Mouse (Mus musculus): ENCODE results near the gene Tmprss15. TPM values are rescaled to one million over a fixed set of nuclear protein-coding genes. Genes with fewer than 3 reads are reported as not detected.

The Tmprss15 gene
- not detected for total RNA-seq (2021)

GRCm38 (mm10) chr16:79090997-79091396, at the start of gene Tmprss15:
TSS of gene Tmprss15 (minus strand) at chr16:79091097.
- intact Hi-C loops (cut with DNase I), result no loop called here
- DNase-seq, result no peak

GRCm38 (mm10) chr16:79114879-79115278, 24.0 kb upstream of the Tmprss15 start:
- intact Hi-C loops (cut with DNase I), result no loop called here
- no peak for DNase-seq

GRCm38 (mm10) chr16:79109516-79109915, 18.6 kb upstream of the Tmprss15 start:
- intact Hi-C loops (cut with DNase I), result no loop called here
- no peak for DNase-seq

- intact Hi-C loops (cut with DNase I), result no loop called here
- no peak for DNase-seq
These were observed 18.1 kb upstream of the Tmprss15 start for GRCm38 (mm10) chr16:79108969-79109368.

GRCm38 (mm10) chr16:79100325-79100724, 9.4 kb upstream of the Tmprss15 start:
- intact Hi-C loops (cut with DNase I), result no loop called here
- DNase-seq, result no peak

GRCm38 (mm10) chr16:79098321-79098720, 7.4 kb upstream of the Tmprss15 start:
- intact Hi-C loops (cut with DNase I), result no loop called here

GRCm38 (mm10) chr16:79086550-79086949, 4.3 kb downstream of the Tmprss15 start:
- DNase-seq, result no peak
- intact Hi-C loops (cut with DNase I), result no loop called here

More at GRCm38 (mm10) chr16:79098321-79098720, 7.4 kb upstream of the Tmprss15 start:
- DNase-seq, result no peak

- intact Hi-C loops (cut with DNase I), result no loop called here
- DNase-seq, result no peak
These were observed 27.0 kb downstream of the Tmprss15 start for GRCm38 (mm10) chr16:79063848-79064247.

GRCm38 (mm10) chr16:79058775-79059558, 31.9 kb downstream of the Tmprss15 start:
- intact Hi-C loops (cut with DNase I), result loop anchor here (2.0 kb wide), 1 partner anchor 90 kb away; no protein-coding TSS in a partner anchor

GRCm38 (mm10) chr16:79032593-79032992, 58.3 kb downstream of the Tmprss15 start:
- no peak for DNase-seq
- intact Hi-C loops (cut with DNase I), result no loop called here

More at GRCm38 (mm10) chr16:79058775-79059558, 31.9 kb downstream of the Tmprss15 start:
- peak; percentile 11 to 25 for DNase-seq

- intact Hi-C loops (cut with DNase I), result no loop called here
- DNase-seq, result no peak
These were observed 88.1 kb downstream of the Tmprss15 start for GRCm38 (mm10) chr16:79002812-79003211.

- intact Hi-C loops (cut with DNase I), result no loop called here
- DNase-seq, result no peak
These were observed 89.2 kb downstream of the Tmprss15 start for GRCm38 (mm10) chr16:79001679-79002078.

GRCm38 (mm10) chr16:78976384-78976783, 114.5 kb downstream of the Tmprss15 start:
- no peak for DNase-seq
- intact Hi-C loops (cut with DNase I), result no loop called here

- intact Hi-C loops (cut with DNase I), result no loop called here
- DNase-seq, result no peak
These were observed 116.8 kb downstream of the Tmprss15 start for GRCm38 (mm10) chr16:78974099-78974498.

GRCm38 (mm10) chr16:78969091-78969731, 121.7 kb downstream of the Tmprss15 start:
- intact Hi-C loops (cut with DNase I), result loop anchor here (2.0 kb wide), 1 partner anchor 90 kb away; no protein-coding TSS in a partner anchor
- peak; percentile 2 to 24 for DNase-seq

- intact Hi-C loops (cut with DNase I), result loop anchor here (10.0 kb wide), 1 partner anchor 763 kb away; no protein-coding TSS in a partner anchor
- no peak for DNase-seq
These were observed 133.5 kb downstream of the Tmprss15 start for GRCm38 (mm10) chr16:78957434-78957833.

- DNase-seq, result no peak
- intact Hi-C loops (cut with DNase I), result loop anchor here (2.0 to 10.0 kb wide), 2 partner anchors 314 to 756 kb away; no protein-coding TSS in a partner anchor
These were observed 140.5 kb downstream of the Tmprss15 start for GRCm38 (mm10) chr16:78950359-78950758.

- DNase-seq, result peak; percentile 19
- intact Hi-C loops (cut with DNase I), result no loop called here
These were observed 153.1 kb downstream of the Tmprss15 start for GRCm38 (mm10) chr16:78937755-78938154.

GRCm38 (mm10) chr16:78934298-78934697, 156.6 kb downstream of the Tmprss15 start:
- intact Hi-C loops (cut with DNase I), result no loop called here

GRCm38 (mm10) chr16:78931287-78932025, 159.4 kb downstream of the Tmprss15 start:
- intact Hi-C loops (cut with DNase I), result no loop called here
- no peak for DNase-seq

More at GRCm38 (mm10) chr16:78934298-78934697, 156.6 kb downstream of the Tmprss15 start:
- DNase-seq, result no peak

Data from heart, postnatal 10 days (tissue).